Mouse (Mus musculus) kidney, adult 9 months (tissue): Measurements from ENCODE around the gene Polr2l.

Source experiments
- DNase-seq: peaks from one replicate; pipeline ENCODE4 v3.0.0; 2022

Polr2l gene

GRCm38 (mm10) chr7:141484186-141485120, 9.5 kb upstream of the Polr2l start:
- no peak for DNase-seq

- DNase-seq = no peak
Measured at GRCm38 (mm10) chr7:141483114-141483653, 8.3 kb upstream of the Polr2l start.

- no peak for DNase-seq
Measured at GRCm38 (mm10) chr7:141482531-141483024, 7.6 kb upstream of the Polr2l start.

- peak; percentile 57 for DNase-seq
Measured at GRCm38 (mm10) chr7:141481498-141482401, 6.8 kb upstream of the Polr2l start.

GRCm38 (mm10) chr7:141480842-141481497, 6.0 kb upstream of the Polr2l start:
- peak; percentile 83 for DNase-seq

- DNase-seq = no peak
Measured at GRCm38 (mm10) chr7:141478270-141478748, 3.4 kb upstream of the Polr2l start.

GRCm38 (mm10) chr7:141477578-141478269, 2.8 kb upstream of the Polr2l start:
- DNase-seq = no peak

GRCm38 (mm10) chr7:141476981-141477370, 2.0 kb upstream of the Polr2l start:
- DNase-seq = no peak

GRCm38 (mm10) chr7:141476226-141476980, 1.5 kb upstream of the Polr2l start:
- peak; percentile 96 for DNase-seq

- DNase-seq = no peak
Measured at GRCm38 (mm10) chr7:141475805-141476158, 850 bp upstream of the Polr2l start.

GRCm38 (mm10) chr7:141474160-141474559, 772 bp downstream of the Polr2l start:
- no peak for DNase-seq

- no peak for DNase-seq
Measured at GRCm38 (mm10) chr7:141472763-141473162, 2.2 kb downstream of the Polr2l start.

- no peak for DNase-seq
Measured at GRCm38 (mm10) chr7:141472226-141472625, 2.7 kb downstream of the Polr2l start.

GRCm38 (mm10) chr7:141471236-141471635, 3.7 kb downstream of the Polr2l start:
- DNase-seq = no peak

- no peak for DNase-seq
Measured at GRCm38 (mm10) chr7:141470637-141470944, 4.3 kb downstream of the Polr2l start.

- DNase-seq = no peak
Measured at GRCm38 (mm10) chr7:141469901-141470636, 4.9 kb downstream of the Polr2l start.

- no peak for DNase-seq
Measured at GRCm38 (mm10) chr7:141469352-141469751, 5.6 kb downstream of the Polr2l start.

GRCm38 (mm10) chr7:141468522-141469211, 6.3 kb downstream of the Polr2l start:
- DNase-seq = peak; percentile 82

- no peak for DNase-seq
Measured at GRCm38 (mm10) chr7:141468164-141468521, 6.8 kb downstream of the Polr2l start.
